Mouse (Mus musculus): Measurements from ENCODE around the gene Lin52.
A peak's percentile ranks its signal among the peaks of the same experiment; 100 is the strongest.

Lin52 gene

GRCm38 (mm10) chr12:84450718-84451646 lies at the start of gene Lin52, which contains the start of gene Aldh6a1:
Gene Lin52 (plus strand): TSS chr12:84451422.
Gene Aldh6a1 (minus strand): TSS chr12:84451004.
- peak; percentile 89 for DNase-seq (ENCODE audit: low spot score)

- no peak for DNase-seq (ENCODE audit: low spot score)
Measured at GRCm38 (mm10) chr12:84402923-84403322, 48.3 kb upstream of the Lin52 start.

GRCm38 (mm10) chr12:84404541-84404940 lies 46.7 kb upstream of the Lin52 start:
- no peak for DNase-seq (ENCODE audit: low spot score)

- no peak for DNase-seq (ENCODE audit: low spot score)
Measured at GRCm38 (mm10) chr12:84407259-84407658, 44.0 kb upstream of the Lin52 start.

GRCm38 (mm10) chr12:84407874-84408818 lies 43.1 kb upstream of the Lin52 start:
- DNase-seq (ENCODE audit: low spot score) = no peak

- peak; percentile 86 for DNase-seq (ENCODE audit: low spot score)
Measured at GRCm38 (mm10) chr12:84408819-84409507, 42.3 kb upstream of the Lin52 start, which contains the start of the genes Entpd5 and Bbof1. Gene Entpd5 (minus strand): TSS chr12:84409029. Gene Bbof1 (plus strand): TSS chr12:84409071.

- peak; percentile 65 for DNase-seq (ENCODE audit: low spot score)
Measured at GRCm38 (mm10) chr12:84416834-84417604, 34.2 kb upstream of the Lin52 start, which contains the start of gene Rnf113a2. Gene Rnf113a2 (plus strand): TSS chr12:84417196.

- no peak for DNase-seq (ENCODE audit: low spot score)
Measured at GRCm38 (mm10) chr12:84417605-84417922, 33.7 kb upstream of the Lin52 start.

- DNase-seq (ENCODE audit: low spot score) = no peak
Measured at GRCm38 (mm10) chr12:84423990-84424389, 27.2 kb upstream of the Lin52 start.

GRCm38 (mm10) chr12:84429825-84430224 lies 21.4 kb upstream of the Lin52 start:
- DNase-seq (ENCODE audit: low spot score) = no peak

- no peak for DNase-seq (ENCODE audit: low spot score)
Measured at GRCm38 (mm10) chr12:84438697-84439096, 12.5 kb upstream of the Lin52 start.

- no peak for DNase-seq (ENCODE audit: low spot score)
Measured at GRCm38 (mm10) chr12:84442526-84442925, 8.7 kb upstream of the Lin52 start.

- DNase-seq (ENCODE audit: low spot score) = no peak
Measured at GRCm38 (mm10) chr12:84447386-84447785, 3.8 kb upstream of the Lin52 start.

GRCm38 (mm10) chr12:84448181-84448580 lies 3.0 kb upstream of the Lin52 start:
- no peak for DNase-seq (ENCODE audit: low spot score)

GRCm38 (mm10) chr12:84449887-84450286 lies 1.3 kb upstream of the Lin52 start:
- DNase-seq (ENCODE audit: low spot score) = no peak

- peak; percentile 7 for DNase-seq (ENCODE audit: low spot score)
Measured at GRCm38 (mm10) chr12:84450351-84450717, 888 bp upstream of the Lin52 start.

- peak; percentile 5 for DNase-seq (ENCODE audit: low spot score)
Measured at GRCm38 (mm10) chr12:84451801-84452200, 579 bp downstream of the Lin52 start.

GRCm38 (mm10) chr12:84456911-84457310 lies 5.7 kb downstream of the Lin52 start:
- DNase-seq (ENCODE audit: low spot score) = no peak

GRCm38 (mm10) chr12:84459845-84460244 lies 8.6 kb downstream of the Lin52 start:
- DNase-seq (ENCODE audit: low spot score) = no peak

GRCm38 (mm10) chr12:84461416-84461815 lies 10.2 kb downstream of the Lin52 start:
- no peak for DNase-seq (ENCODE audit: low spot score)

GRCm38 (mm10) chr12:84462856-84463255 lies 11.6 kb downstream of the Lin52 start:
- DNase-seq (ENCODE audit: low spot score) = no peak

Measured in ovary, postnatal 14 days (tissue).